Mouse (Mus musculus): ENCODE measurements around the gene Zswim8. TPM values are rescaled to one million over a fixed set of nuclear protein-coding genes. Genes with fewer than 3 reads are reported as not detected.

Zswim8 gene
- polyA plus RNA-seq, 1 experiment from 2014 or later, result 6.4 TPM

- Histone ChIP-seq H3K9me3 (ENCODE audit: low read length) (no peaks in the 10 kb centered on the region), H3K9ac (replicated peaks) (no peak overlapping the region), H3K4me1 (ENCODE audit: insufficient read depth) (no peaks in the 10 kb centered on the region), H3K36me3 (replicated peaks; ENCODE audit: insufficient read depth, low read length) (peaks cover 4% of the 10 kb centered on the region), H3K27ac (ENCODE audit: low read depth) (no peak overlapping the region), H3K4me3 (ENCODE audit: low read depth, low read length) (no peak overlapping the region), H3K27me3 (ENCODE audit: insufficient read depth, low read length) (no peaks in the 10 kb centered on the region), H3K4me2 (ENCODE audit: low read depth, low read length) (no peak overlapping the region)
- TF ChIP-seq CTCF (IDR thresholded peaks at IDR 0.05; ENCODE audit: low read depth) (no peak), EP300 (IDR thresholded peaks at IDR 0.05; ENCODE audit: low read depth) (no peak)
- WGBS (ENCODE audit: insufficient replicate concordance), result 81% methylated on average over 5 of the region's 5 CpGs
- ATAC-seq (no peak), DNase-seq (no peak)
Measured at GRCm38 (mm10) chr14:20750503-20750902, 43.2 kb downstream of the Zswim8 start.

GRCm38 (mm10) chr14:20753792-20754191 lies 46.4 kb downstream of the Zswim8 start:
- H3K9me3 ChIP-seq (ENCODE audit: low read length), result no peaks in the 10 kb centered on the region
- no peak overlapping the region for H3K4me3 ChIP-seq (ENCODE audit: low read depth, low read length)
- 44% methylated on average over 3 of the region's 3 CpGs for WGBS (ENCODE audit: insufficient replicate concordance)
- no peak overlapping the region for H3K27ac ChIP-seq (ENCODE audit: low read depth)
- no peak overlapping the region for H3K9ac ChIP-seq (replicated peaks)
- H3K27me3 ChIP-seq (ENCODE audit: insufficient read depth, low read length), result no peaks in the 10 kb centered on the region
- ATAC-seq (no peak), DNase-seq (no peak)
- no peak overlapping the region for H3K4me2 ChIP-seq (ENCODE audit: low read depth, low read length)
- TF ChIP-seq EP300 (IDR thresholded peaks at IDR 0.05; ENCODE audit: low read depth) (no peak), CTCF (IDR thresholded peaks at IDR 0.05; ENCODE audit: low read depth) (no peak)
- no peaks in the 10 kb centered on the region for H3K4me1 ChIP-seq (ENCODE audit: insufficient read depth)
- H3K36me3 ChIP-seq (replicated peaks; ENCODE audit: insufficient read depth, low read length), result peaks cover 18% of the 10 kb centered on the region

- no peak for ATAC-seq
- no peaks in the 10 kb centered on the region for H3K9me3 ChIP-seq (ENCODE audit: low read length)
- no peak overlapping the region for H3K4me3 ChIP-seq (ENCODE audit: low read depth, low read length)
- H3K27me3 ChIP-seq (ENCODE audit: insufficient read depth, low read length), result no peaks in the 10 kb centered on the region
- H3K27ac ChIP-seq (ENCODE audit: low read depth), result no peak overlapping the region
- H3K36me3 ChIP-seq (replicated peaks; ENCODE audit: insufficient read depth, low read length), result peaks cover 43% of the 10 kb centered on the region
- DNase-seq, result no peak
- TF ChIP-seq EP300 (IDR thresholded peaks at IDR 0.05; ENCODE audit: low read depth), result no peak
- H3K4me2 ChIP-seq (ENCODE audit: low read depth, low read length), result no peak overlapping the region
- no peak overlapping the region for H3K9ac ChIP-seq (replicated peaks)
- WGBS (ENCODE audit: insufficient replicate concordance), result 87% methylated on average over 22 of the region's 22 CpGs
- no peaks in the 10 kb centered on the region for H3K4me1 ChIP-seq (ENCODE audit: insufficient read depth)
Measured at GRCm38 (mm10) chr14:20757370-20757907, 50.1 kb downstream of the Zswim8 start.

- 66% methylated on average over 8 of the region's 8 CpGs for WGBS (ENCODE audit: insufficient replicate concordance)
- no peak overlapping the region for H3K4me3 ChIP-seq (ENCODE audit: low read depth, low read length)
- H3K36me3 ChIP-seq (replicated peaks; ENCODE audit: insufficient read depth, low read length), result peaks cover 56% of the 10 kb centered on the region
- no peak overlapping the region for H3K9ac ChIP-seq (replicated peaks)
- DNase-seq, result no peak
- TF ChIP-seq EP300 (IDR thresholded peaks at IDR 0.05; ENCODE audit: low read depth) (no peak), CTCF (IDR thresholded peaks at IDR 0.05; ENCODE audit: low read depth) (peak; percentile 29; the same call in 1 of the 2 replicates)
- H3K9me3 ChIP-seq (ENCODE audit: low read length), result no peaks in the 10 kb centered on the region
- H3K4me1 ChIP-seq (ENCODE audit: insufficient read depth), result no peaks in the 10 kb centered on the region
- no peak overlapping the region for H3K27ac ChIP-seq (ENCODE audit: low read depth)
- H3K4me2 ChIP-seq (ENCODE audit: low read depth, low read length), result no peak overlapping the region
- H3K27me3 ChIP-seq (ENCODE audit: insufficient read depth, low read length), result no peaks in the 10 kb centered on the region
- no peak for ATAC-seq
Measured at GRCm38 (mm10) chr14:20758768-20759435, 51.5 kb downstream of the Zswim8 start.

- 86% methylated on average over 5 of the region's 5 CpGs for WGBS (ENCODE audit: insufficient replicate concordance)
Measured at GRCm38 (mm10) chr14:20764942-20765341, 57.6 kb downstream of the Zswim8 start.

GRCm38 (mm10) chr14:20765642-20766258 lies 58.4 kb downstream of the Zswim8 start:
- peak; percentile 78 for ATAC-seq
- no peak overlapping the region for H3K9ac ChIP-seq (replicated peaks)
- H3K4me1 ChIP-seq (ENCODE audit: insufficient read depth), result no peaks in the 10 kb centered on the region
- no peak overlapping the region for H3K27ac ChIP-seq (ENCODE audit: low read depth)
- DNase-seq, result peak; percentile 89
- TF ChIP-seq EP300 (IDR thresholded peaks at IDR 0.05; ENCODE audit: low read depth) (no peak), CTCF (IDR thresholded peaks at IDR 0.05; ENCODE audit: low read depth) (peak; percentile 98)
- H3K4me3 ChIP-seq (ENCODE audit: low read depth, low read length), result no peak overlapping the region
- H3K36me3 ChIP-seq (replicated peaks; ENCODE audit: insufficient read depth, low read length), result peaks cover 37% of the 10 kb centered on the region
- 29% methylated on average over 12 of the region's 12 CpGs for WGBS (ENCODE audit: insufficient replicate concordance)
- H3K27me3 ChIP-seq (ENCODE audit: insufficient read depth, low read length), result no peaks in the 10 kb centered on the region
- H3K4me2 ChIP-seq (ENCODE audit: low read depth, low read length), result no peak overlapping the region
- H3K9me3 ChIP-seq (ENCODE audit: low read length), result no peaks in the 10 kb centered on the region

More at GRCm38 (mm10) chr14:20764942-20765341, 57.6 kb downstream of the Zswim8 start:
- H3K9me3 ChIP-seq (ENCODE audit: low read length), result no peaks in the 10 kb centered on the region
- TF ChIP-seq EP300 (IDR thresholded peaks at IDR 0.05; ENCODE audit: low read depth) (no peak), CTCF (IDR thresholded peaks at IDR 0.05; ENCODE audit: low read depth) (no peak)
- DNase-seq (no peak), ATAC-seq (no peak)
- peaks cover 45% of the 10 kb centered on the region for H3K36me3 ChIP-seq (replicated peaks; ENCODE audit: insufficient read depth, low read length)
- H3K27ac ChIP-seq (ENCODE audit: low read depth), result peak overlapping the region; percentile 30; the same call in 1 of the 2 replicates
- no peak overlapping the region for H3K4me3 ChIP-seq (ENCODE audit: low read depth, low read length)
- no peaks in the 10 kb centered on the region for H3K4me1 ChIP-seq (ENCODE audit: insufficient read depth)
- no peak overlapping the region for H3K4me2 ChIP-seq (ENCODE audit: low read depth, low read length)
- no peaks in the 10 kb centered on the region for H3K27me3 ChIP-seq (ENCODE audit: insufficient read depth, low read length)
- no peak overlapping the region; the same call in 1 of the 2 replicates for H3K9ac ChIP-seq (replicated peaks)

Data from liver, postnatal 0 days (tissue).